Mouse (Mus musculus): ENCODE data around the gene Actc1. TPM values are rescaled to one million over a fixed set of nuclear protein-coding genes. Genes with fewer than 3 reads are reported as not detected.

Gene Actc1
- total and polyA plus RNA-seq, 3 experiments = 9,778 to 24,627 (median 11,260) TPM

DNA sequence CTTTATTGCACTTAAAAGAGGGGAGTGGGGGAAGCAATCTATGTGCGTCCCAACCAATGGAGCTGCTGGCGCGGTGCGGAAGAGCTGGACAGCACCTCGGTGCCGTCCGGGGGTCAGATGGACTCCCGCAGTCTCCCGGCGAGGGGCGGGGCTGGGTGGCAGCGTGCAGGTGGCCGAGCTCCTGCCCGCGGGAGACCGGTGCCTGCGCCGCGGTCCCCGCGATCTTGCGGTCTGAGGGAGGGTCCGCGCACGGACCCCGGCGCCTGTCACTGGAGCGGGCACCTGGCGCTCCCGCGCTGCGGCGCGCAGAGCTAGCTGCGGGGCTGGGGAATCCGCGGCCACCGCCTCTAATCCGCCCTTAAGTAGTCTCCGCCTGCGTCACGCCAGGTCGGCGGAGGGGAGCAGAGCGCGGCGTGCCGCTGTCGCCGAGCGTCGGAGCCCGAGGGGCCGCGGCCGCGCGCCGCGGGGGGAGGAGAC lies 40.0 kb downstream of the Actc1 start, which contains the start of gene Gjd2:
Gene Gjd2 (minus strand): TSS at position 325 of the 477 bp plus-strand sequence.
- 1% methylated on average over 60 of the region's 60 CpGs for WGBS
- DNase-seq = no peak
- Histone ChIP-seq H3K27me3 (ENCODE audit: control insufficient read depth, insufficient read depth, low read length) (peaks cover 6% of the 10 kb centered on the region), H3K4me1 (ENCODE audit: control insufficient read depth, insufficient read depth, low read length) (no peaks in the 10 kb centered on the region), H3K79me2 (replicated peaks; ENCODE audit: control insufficient read depth, insufficient read depth, low read length) (no peaks in the 10 kb centered on the region), H3K27ac (no peak within 1 kb of the TSS), H3K4me3 (peak within 1 kb of the TSS; percentile 9; the same call in 1 of the 2 replicates), H3K36me3 (ENCODE audit: control insufficient read depth, insufficient read depth, low read length) (no peaks in the 10 kb centered on the region), H3K9ac (ENCODE audit: low read depth, low read length) (no peak within 1 kb of the TSS)
- TF ChIP-seq EP300 (IDR thresholded peaks at IDR 0.05; ENCODE audit: insufficient read depth, low read depth, low read length) (no peak), POLR2A (IDR thresholded peaks at IDR 0.05; ENCODE audit: insufficient read depth, low read depth, low read length) (no peak), CTCF (IDR thresholded peaks at IDR 0.05) (no peak)
- intact Hi-C loops (cut with DNase I) = no loop called here

DNA sequence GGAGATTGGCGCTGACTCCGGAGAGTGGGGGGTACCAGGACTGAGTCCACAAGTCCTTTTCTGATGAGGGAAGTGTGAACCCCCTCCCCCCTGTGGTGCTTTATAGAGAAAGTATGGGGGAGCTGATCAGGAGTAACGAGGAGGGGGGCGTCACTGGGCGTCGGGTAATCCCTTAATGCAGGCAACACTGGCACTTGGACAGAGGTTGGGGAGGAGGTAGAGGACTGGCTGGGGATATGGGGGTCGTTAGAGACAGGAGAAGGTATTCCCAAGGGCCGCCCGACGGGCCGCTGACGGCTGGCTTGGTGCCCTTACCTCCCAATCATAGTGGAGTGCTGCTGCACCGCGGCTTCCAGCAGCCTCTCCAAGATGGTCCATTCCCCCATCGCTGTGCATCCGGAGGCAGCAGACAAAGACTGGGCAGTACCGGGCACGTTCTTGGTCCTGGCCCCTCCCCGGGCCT lies 40.6 kb downstream of the Actc1 start:
- Histone ChIP-seq H3K4me3 (no peak overlapping the region), H3K79me2 (replicated peaks; ENCODE audit: control insufficient read depth, insufficient read depth, low read length) (no peaks in the 10 kb centered on the region), H3K27ac (no peak overlapping the region), H3K9ac (ENCODE audit: low read depth, low read length) (no peak overlapping the region), H3K4me1 (ENCODE audit: control insufficient read depth, insufficient read depth, low read length) (no peaks in the 10 kb centered on the region), H3K36me3 (ENCODE audit: control insufficient read depth, insufficient read depth, low read length) (no peaks in the 10 kb centered on the region), H3K27me3 (ENCODE audit: control insufficient read depth, insufficient read depth, low read length) (peaks cover 6% of the 10 kb centered on the region)
- DNase-seq = no peak
- 6% methylated on average over 19 of the region's 19 CpGs for WGBS
- TF ChIP-seq POLR2A (IDR thresholded peaks at IDR 0.05; ENCODE audit: insufficient read depth, low read depth, low read length) (no peak), CTCF (IDR thresholded peaks at IDR 0.05) (no peak), EP300 (IDR thresholded peaks at IDR 0.05; ENCODE audit: insufficient read depth, low read depth, low read length) (no peak)
- intact Hi-C loops (cut with DNase I) = no loop called here

DNA sequence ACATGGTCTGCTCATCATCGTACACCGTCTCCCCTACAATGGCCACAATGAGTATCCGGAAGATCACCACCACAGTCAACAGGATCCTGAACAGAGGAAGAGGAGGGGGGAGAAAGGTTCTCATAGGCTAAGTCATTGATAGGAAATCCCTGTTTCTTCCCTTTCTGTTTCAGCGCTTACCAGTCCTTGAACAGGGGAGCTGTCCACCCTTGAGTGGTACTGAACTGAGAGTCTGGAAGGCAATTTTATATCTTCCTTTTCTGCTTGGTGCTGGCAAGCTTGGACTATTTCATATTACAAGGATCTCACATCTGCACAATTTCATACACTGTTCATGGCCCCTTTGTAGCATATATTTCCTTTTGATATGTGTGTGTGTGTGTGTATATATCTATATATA lies 41.5 kb downstream of the Actc1 start:
- H3K4me1 ChIP-seq (ENCODE audit: control insufficient read depth, insufficient read depth, low read length) = no peaks in the 10 kb centered on the region
- H3K9ac ChIP-seq (ENCODE audit: low read depth, low read length) = no peak overlapping the region
- DNase-seq = no peak
- intact Hi-C loops (cut with DNase I) = no loop called here
- no peaks in the 10 kb centered on the region for H3K36me3 ChIP-seq (ENCODE audit: control insufficient read depth, insufficient read depth, low read length)
- TF ChIP-seq POLR2A (IDR thresholded peaks at IDR 0.05; ENCODE audit: insufficient read depth, low read depth, low read length) (no peak), EP300 (IDR thresholded peaks at IDR 0.05; ENCODE audit: insufficient read depth, low read depth, low read length) (no peak), CTCF (IDR thresholded peaks at IDR 0.05) (no peak)
- no peak overlapping the region for H3K27ac ChIP-seq
- WGBS = 36% methylated on average over 4 of the region's 4 CpGs
- no peak overlapping the region for H3K4me3 ChIP-seq
- no peaks in the 10 kb centered on the region for H3K79me2 ChIP-seq (replicated peaks; ENCODE audit: control insufficient read depth, insufficient read depth, low read length)
- H3K27me3 ChIP-seq (ENCODE audit: control insufficient read depth, insufficient read depth, low read length) = peaks cover 6% of the 10 kb centered on the region

DNA sequence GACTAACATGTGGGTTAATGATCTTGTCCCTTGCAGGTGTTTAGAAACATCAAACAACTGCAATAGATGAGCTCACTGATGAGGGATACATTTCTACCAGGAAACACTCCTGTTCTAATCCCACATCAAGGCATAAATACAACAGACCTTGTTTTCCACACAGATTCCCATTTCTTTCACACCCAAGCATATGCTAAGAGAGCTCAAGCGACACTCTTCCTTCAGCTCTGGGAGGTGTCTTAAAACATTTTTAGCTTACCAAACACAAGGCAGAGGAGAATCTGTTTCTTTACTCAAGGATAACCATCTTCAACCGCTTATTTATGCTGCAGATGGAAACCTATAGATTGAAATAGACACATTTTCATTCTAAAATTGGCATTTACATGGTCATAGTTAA lies 45.0 kb downstream of the Actc1 start:
- Histone ChIP-seq H3K27me3 (ENCODE audit: control insufficient read depth, insufficient read depth, low read length) (peaks cover 2% of the 10 kb centered on the region), H3K9ac (ENCODE audit: low read depth, low read length) (no peak overlapping the region), H3K36me3 (ENCODE audit: control insufficient read depth, insufficient read depth, low read length) (no peaks in the 10 kb centered on the region), H3K79me2 (replicated peaks; ENCODE audit: control insufficient read depth, insufficient read depth, low read length) (no peaks in the 10 kb centered on the region), H3K4me1 (ENCODE audit: control insufficient read depth, insufficient read depth, low read length) (no peaks in the 10 kb centered on the region), H3K27ac (no peak overlapping the region), H3K4me3 (no peak overlapping the region)
- no peak for TF ChIP-seq EP300 (IDR thresholded peaks at IDR 0.05; ENCODE audit: insufficient read depth, low read depth, low read length)
- no peak for TF ChIP-seq CTCF (IDR thresholded peaks at IDR 0.05)
- TF ChIP-seq POLR2A (IDR thresholded peaks at IDR 0.05; ENCODE audit: insufficient read depth, low read depth, low read length) = no peak
- intact Hi-C loops (cut with DNase I) = no loop called here
- 71% methylated on average over 2 of the region's 2 CpGs for WGBS
- no peak for DNase-seq

DNA sequence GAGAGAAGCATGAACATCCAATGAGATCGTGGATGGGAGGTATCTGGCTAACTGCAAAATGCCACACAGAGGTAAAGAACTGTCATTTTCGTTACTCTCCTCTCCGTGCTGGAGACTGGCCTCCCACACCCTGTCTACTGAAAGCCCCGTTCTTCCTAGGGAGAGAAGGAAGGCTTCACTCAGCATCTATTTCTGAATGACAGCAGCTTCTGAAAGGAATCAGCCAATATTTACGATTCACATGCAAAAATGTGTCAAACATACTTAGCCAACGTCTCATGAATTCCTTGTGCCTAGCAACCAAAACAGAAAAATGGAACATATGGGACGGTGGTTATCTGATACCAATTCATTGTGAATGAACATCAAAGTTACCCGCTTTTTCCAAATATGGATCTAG lies 55.9 kb downstream of the Actc1 start:
- H3K27ac ChIP-seq = no peak overlapping the region
- H3K4me1 ChIP-seq (ENCODE audit: control insufficient read depth, insufficient read depth, low read length) = no peaks in the 10 kb centered on the region
- no peak overlapping the region for H3K4me3 ChIP-seq
- H3K27me3 ChIP-seq (ENCODE audit: control insufficient read depth, insufficient read depth, low read length) = no peaks in the 10 kb centered on the region
- H3K79me2 ChIP-seq (replicated peaks; ENCODE audit: control insufficient read depth, insufficient read depth, low read length) = no peaks in the 10 kb centered on the region
- 44% methylated on average over 8 of the region's 8 CpGs for WGBS
- no peak overlapping the region for H3K9ac ChIP-seq (ENCODE audit: low read depth, low read length)
- H3K36me3 ChIP-seq (ENCODE audit: control insufficient read depth, insufficient read depth, low read length) = no peaks in the 10 kb centered on the region
- intact Hi-C loops (cut with DNase I) = no loop called here
- no peak for DNase-seq
- TF ChIP-seq EP300 (IDR thresholded peaks at IDR 0.05; ENCODE audit: insufficient read depth, low read depth, low read length) (no peak), CTCF (IDR thresholded peaks at IDR 0.05) (no peak), POLR2A (IDR thresholded peaks at IDR 0.05; ENCODE audit: insufficient read depth, low read depth, low read length) (no peak)

Other genes starting within 250 kb of the Actc1 start
- gene Scg5, start 224.4 kb downstream of the Actc1 start, total RNA-seq (2021) = under 1 TPM in 1 of 2 experiments, not detected in 1; 0.32 TPM
- gene Scg5, start 224.4 kb downstream of the Actc1 start, polyA plus RNA-seq (2012; rRNA removed) = 0.15 TPM in 1 of 2 replicates, not detected in the other
- 1 to 10 TPM; 1.2 to 1.5 TPM for gene Arhgap11a, start 204.9 kb downstream of the Actc1 start, total RNA-seq (2021)
- gene Arhgap11a, start 204.9 kb downstream of the Actc1 start, polyA plus RNA-seq (2012; rRNA removed) = 0.31 and 0.67 TPM in 2 replicates
- gene Gjd2, start 39.9 kb downstream of the Actc1 start, total RNA-seq (2021) = not detected
- 0.06 TPM in 1 of 2 replicates, not detected in the other for gene Gjd2, start 39.9 kb downstream of the Actc1 start, polyA plus RNA-seq (2012; rRNA removed)
- 10 to 100 TPM; 17.6 to 17.7 TPM for gene Aqr, start 133.5 kb upstream of the Actc1 start, total RNA-seq (2021)
- gene Aqr, start 133.5 kb upstream of the Actc1 start, polyA plus RNA-seq (2012; rRNA removed) = 10.3 and 16.0 TPM in 2 replicates
- 10 to 100 TPM; 16.8 to 18.6 TPM for gene Zfp770, start 147.9 kb upstream of the Actc1 start, total RNA-seq (2021)
- gene Zfp770, start 147.9 kb upstream of the Actc1 start, polyA plus RNA-seq (2012; rRNA removed) = 3.4 and 9.0 TPM in 2 replicates

All from heart, adult 2 months (tissue).